Mouse (Mus musculus): ENCODE results near the gene Kif21a. TPM values are rescaled to one million over a fixed set of nuclear protein-coding genes. Genes with fewer than 3 reads are reported as not detected.

Kif21a gene
- polyA plus RNA-seq, 1 experiment from 2014 or later, result 72.2 TPM

GRCm38 (mm10) chr15:90987714-90988250 is 62.0 kb downstream of the Kif21a start:
- no peak overlapping the region for H3K9ac ChIP-seq (replicated peaks; ENCODE audit: low read length)
- no peak for DNase-seq
- no peaks in the 10 kb centered on the region for H3K27me3 ChIP-seq (ENCODE audit: control insufficient read depth, insufficient read depth, low read length)
- no peaks in the 10 kb centered on the region for H3K4me1 ChIP-seq (ENCODE audit: control insufficient read depth, insufficient read depth, low read length)
- 95% methylated on average over 12 of the region's 12 CpGs for WGBS
- no peak overlapping the region for H3K27ac ChIP-seq (replicated peaks; ENCODE audit: low read depth, low read length)
- ATAC-seq (ENCODE audit: low FRiP score, low TSS enrichment), result no peak
- H3K36me3 ChIP-seq (ENCODE audit: control insufficient read depth, insufficient read depth, low read length), result peaks cover 68% of the 10 kb centered on the region
- H3K4me3 ChIP-seq (replicated peaks; ENCODE audit: low read depth, low read length), result no peak overlapping the region
- no peak overlapping the region for H3K4me2 ChIP-seq (ENCODE audit: low read length)
- H3K9me3 ChIP-seq (ENCODE audit: control insufficient read depth, low read length), result no peaks in the 10 kb centered on the region

GRCm38 (mm10) chr15:90975914-90976313 is 73.8 kb downstream of the Kif21a start:
- Histone ChIP-seq H3K36me3 (ENCODE audit: control insufficient read depth, insufficient read depth, low read length) (peaks cover 62% of the 10 kb centered on the region), H3K27ac (replicated peaks; ENCODE audit: low read depth, low read length) (no peak overlapping the region), H3K9me3 (ENCODE audit: control insufficient read depth, low read length) (no peaks in the 10 kb centered on the region), H3K4me1 (ENCODE audit: control insufficient read depth, insufficient read depth, low read length) (no peaks in the 10 kb centered on the region), H3K27me3 (ENCODE audit: control insufficient read depth, insufficient read depth, low read length) (no peaks in the 10 kb centered on the region), H3K9ac (replicated peaks; ENCODE audit: low read length) (no peak overlapping the region), H3K4me2 (ENCODE audit: low read length) (no peak overlapping the region), H3K4me3 (replicated peaks; ENCODE audit: low read depth, low read length) (no peak overlapping the region)
- WGBS, result 71% methylated on average over 5 of the region's 5 CpGs
- DNase-seq (no peak), ATAC-seq (ENCODE audit: low FRiP score, low TSS enrichment) (no peak)

- no peaks in the 10 kb centered on the region for H3K27me3 ChIP-seq (ENCODE audit: control insufficient read depth, insufficient read depth, low read length)
- no peak overlapping the region for H3K27ac ChIP-seq (replicated peaks; ENCODE audit: low read depth, low read length)
- H3K4me3 ChIP-seq (replicated peaks; ENCODE audit: low read depth, low read length), result no peak overlapping the region
- H3K9me3 ChIP-seq (ENCODE audit: control insufficient read depth, low read length), result no peaks in the 10 kb centered on the region
- WGBS, result 31% methylated on average over 13 of the region's 13 CpGs
- ATAC-seq (ENCODE audit: low FRiP score, low TSS enrichment) (no peak), DNase-seq (no peak)
- no peak overlapping the region for H3K4me2 ChIP-seq (ENCODE audit: low read length)
- H3K9ac ChIP-seq (replicated peaks; ENCODE audit: low read length), result no peak overlapping the region
- no peaks in the 10 kb centered on the region for H3K4me1 ChIP-seq (ENCODE audit: control insufficient read depth, insufficient read depth, low read length)
- peaks cover 68% of the 10 kb centered on the region for H3K36me3 ChIP-seq (ENCODE audit: control insufficient read depth, insufficient read depth, low read length)
Measured at GRCm38 (mm10) chr15:90971914-90972767, 77.6 kb downstream of the Kif21a start.

- H3K36me3 ChIP-seq (ENCODE audit: control insufficient read depth, insufficient read depth, low read length), result peaks cover 64% of the 10 kb centered on the region
- H3K9ac ChIP-seq (replicated peaks; ENCODE audit: low read length), result no peak overlapping the region
- no peaks in the 10 kb centered on the region for H3K27me3 ChIP-seq (ENCODE audit: control insufficient read depth, insufficient read depth, low read length)
- H3K4me3 ChIP-seq (replicated peaks; ENCODE audit: low read depth, low read length), result no peak overlapping the region
- no peak overlapping the region for H3K27ac ChIP-seq (replicated peaks; ENCODE audit: low read depth, low read length)
- no peak overlapping the region for H3K4me2 ChIP-seq (ENCODE audit: low read length)
- H3K9me3 ChIP-seq (ENCODE audit: control insufficient read depth, low read length), result no peaks in the 10 kb centered on the region
- DNase-seq (no peak), ATAC-seq (ENCODE audit: low FRiP score, low TSS enrichment) (no peak)
- no peaks in the 10 kb centered on the region for H3K4me1 ChIP-seq (ENCODE audit: control insufficient read depth, insufficient read depth, low read length)
- 89% methylated on average over 2 of the region's 2 CpGs for WGBS
Measured at GRCm38 (mm10) chr15:90963320-90963719, 86.4 kb downstream of the Kif21a start.

GRCm38 (mm10) chr15:90962548-90962947 is 87.2 kb downstream of the Kif21a start:
- no peaks in the 10 kb centered on the region for H3K4me1 ChIP-seq (ENCODE audit: control insufficient read depth, insufficient read depth, low read length)
- no peak overlapping the region for H3K9ac ChIP-seq (replicated peaks; ENCODE audit: low read length)
- H3K4me3 ChIP-seq (replicated peaks; ENCODE audit: low read depth, low read length), result no peak overlapping the region
- DNase-seq (no peak), ATAC-seq (ENCODE audit: low FRiP score, low TSS enrichment) (no peak)
- no peak overlapping the region for H3K4me2 ChIP-seq (ENCODE audit: low read length)
- H3K36me3 ChIP-seq (ENCODE audit: control insufficient read depth, insufficient read depth, low read length), result peaks cover 60% of the 10 kb centered on the region
- no peaks in the 10 kb centered on the region for H3K9me3 ChIP-seq (ENCODE audit: control insufficient read depth, low read length)
- H3K27ac ChIP-seq (replicated peaks; ENCODE audit: low read depth, low read length), result no peak overlapping the region
- H3K27me3 ChIP-seq (ENCODE audit: control insufficient read depth, insufficient read depth, low read length), result no peaks in the 10 kb centered on the region
- 79% methylated on average over 4 of the region's 4 CpGs for WGBS

GRCm38 (mm10) chr15:90960831-90961554 is 88.8 kb downstream of the Kif21a start:
- no peaks in the 10 kb centered on the region for H3K27me3 ChIP-seq (ENCODE audit: control insufficient read depth, insufficient read depth, low read length)
- 90% methylated on average over 8 of the region's 8 CpGs for WGBS
- H3K9me3 ChIP-seq (ENCODE audit: control insufficient read depth, low read length), result no peaks in the 10 kb centered on the region
- no peaks in the 10 kb centered on the region for H3K4me1 ChIP-seq (ENCODE audit: control insufficient read depth, insufficient read depth, low read length)
- H3K4me2 ChIP-seq (ENCODE audit: low read length), result no peak overlapping the region
- ATAC-seq (ENCODE audit: low FRiP score, low TSS enrichment) (no peak), DNase-seq (no peak)
- peaks cover 56% of the 10 kb centered on the region for H3K36me3 ChIP-seq (ENCODE audit: control insufficient read depth, insufficient read depth, low read length)
- no peak overlapping the region for H3K27ac ChIP-seq (replicated peaks; ENCODE audit: low read depth, low read length)
- H3K4me3 ChIP-seq (replicated peaks; ENCODE audit: low read depth, low read length), result no peak overlapping the region
- no peak overlapping the region for H3K9ac ChIP-seq (replicated peaks; ENCODE audit: low read length)

GRCm38 (mm10) chr15:90951383-90951782 is 98.4 kb downstream of the Kif21a start:
- 89% methylated on average over 6 of the region's 6 CpGs for WGBS
- H3K4me3 ChIP-seq (replicated peaks; ENCODE audit: low read depth, low read length), result no peak overlapping the region
- H3K27me3 ChIP-seq (ENCODE audit: control insufficient read depth, insufficient read depth, low read length), result no peaks in the 10 kb centered on the region
- ATAC-seq (ENCODE audit: low FRiP score, low TSS enrichment) (no peak), DNase-seq (no peak)
- H3K9me3 ChIP-seq (ENCODE audit: control insufficient read depth, low read length), result no peaks in the 10 kb centered on the region
- peaks cover 63% of the 10 kb centered on the region for H3K36me3 ChIP-seq (ENCODE audit: control insufficient read depth, insufficient read depth, low read length)
- no peak overlapping the region for H3K4me2 ChIP-seq (ENCODE audit: low read length)
- H3K27ac ChIP-seq (replicated peaks; ENCODE audit: low read depth, low read length), result no peak overlapping the region
- H3K4me1 ChIP-seq (ENCODE audit: control insufficient read depth, insufficient read depth, low read length), result no peaks in the 10 kb centered on the region
- no peak overlapping the region for H3K9ac ChIP-seq (replicated peaks; ENCODE audit: low read length)

GRCm38 (mm10) chr15:90938469-90938868 is 111.3 kb downstream of the Kif21a start:
- Histone ChIP-seq H3K36me3 (ENCODE audit: control insufficient read depth, insufficient read depth, low read length) (peaks cover 87% of the 10 kb centered on the region), H3K4me2 (ENCODE audit: low read length) (no peak overlapping the region)

More at GRCm38 (mm10) chr15:90938469-90938868, 111.3 kb downstream of the Kif21a start:
- Histone ChIP-seq H3K9ac (replicated peaks; ENCODE audit: low read length) (no peak overlapping the region), H3K9me3 (ENCODE audit: control insufficient read depth, low read length) (no peaks in the 10 kb centered on the region), H3K27me3 (ENCODE audit: control insufficient read depth, insufficient read depth, low read length) (no peaks in the 10 kb centered on the region), H3K4me3 (replicated peaks; ENCODE audit: low read depth, low read length) (no peak overlapping the region), H3K27ac (replicated peaks; ENCODE audit: low read depth, low read length) (no peak overlapping the region), H3K4me1 (ENCODE audit: control insufficient read depth, insufficient read depth, low read length) (no peaks in the 10 kb centered on the region)
- no peak for DNase-seq
- WGBS, result 96% methylated on average over 1 of the region's 1 CpGs
- ATAC-seq (ENCODE audit: low FRiP score, low TSS enrichment), result no peak
